Mouse (Mus musculus): ENCODE measurements around the gene Ntsr1.
A peak's percentile ranks its signal among the peaks of the same experiment; 100 is the strongest.

Gene Ntsr1

GRCm38 (mm10) chr2:180563296-180563695, 63.5 kb downstream of the Ntsr1 start:
- no peak for DNase-seq

- no peak for DNase-seq
Measured at GRCm38 (mm10) chr2:180563841-180564240, 64.1 kb downstream of the Ntsr1 start.

- peak; percentile 73 for DNase-seq
Measured at GRCm38 (mm10) chr2:180566240-180566913, 66.6 kb downstream of the Ntsr1 start.

GRCm38 (mm10) chr2:180569028-180569643, 69.4 kb downstream of the Ntsr1 start:
- peak; percentile 72 for DNase-seq

GRCm38 (mm10) chr2:180576482-180576881, 76.7 kb downstream of the Ntsr1 start:
- DNase-seq = no peak

- DNase-seq = peak; percentile 81
Measured at GRCm38 (mm10) chr2:180578686-180579085, 78.9 kb downstream of the Ntsr1 start.

- DNase-seq = peak; percentile 62
Measured at GRCm38 (mm10) chr2:180581002-180581401, 81.2 kb downstream of the Ntsr1 start, which contains the start of gene Mrgbp. Gene Mrgbp (plus strand): TSS chr2:180581304.

GRCm38 (mm10) chr2:180582481-180583153, 82.8 kb downstream of the Ntsr1 start:
- DNase-seq = peak; percentile 97

- no peak for DNase-seq
Measured at GRCm38 (mm10) chr2:180583154-180583507, 83.4 kb downstream of the Ntsr1 start.

- DNase-seq = no peak
Measured at GRCm38 (mm10) chr2:180588736-180589122, 89.0 kb downstream of the Ntsr1 start.

GRCm38 (mm10) chr2:180589123-180589831, 89.5 kb downstream of the Ntsr1 start, which contains the start of gene Ogfr:
Gene Ogfr (plus strand): TSS chr2:180589245.
- peak; percentile 84 for DNase-seq
